Mouse (Mus musculus) mouse trophoblast stem cell (cell line): ENCODE results near the gene Glod4.

ENCODE experiments used
- in situ Hi-C, 2 experiments: fragments of 300-500 bp; cut with MseI, MboI; formaldehyde crosslinking; loops; 2 replicates in 1 of 2; 3 replicates in 1 of 2; pipeline ENCODE4 v1.15.1; 2025

Glod4 gene

DNA sequence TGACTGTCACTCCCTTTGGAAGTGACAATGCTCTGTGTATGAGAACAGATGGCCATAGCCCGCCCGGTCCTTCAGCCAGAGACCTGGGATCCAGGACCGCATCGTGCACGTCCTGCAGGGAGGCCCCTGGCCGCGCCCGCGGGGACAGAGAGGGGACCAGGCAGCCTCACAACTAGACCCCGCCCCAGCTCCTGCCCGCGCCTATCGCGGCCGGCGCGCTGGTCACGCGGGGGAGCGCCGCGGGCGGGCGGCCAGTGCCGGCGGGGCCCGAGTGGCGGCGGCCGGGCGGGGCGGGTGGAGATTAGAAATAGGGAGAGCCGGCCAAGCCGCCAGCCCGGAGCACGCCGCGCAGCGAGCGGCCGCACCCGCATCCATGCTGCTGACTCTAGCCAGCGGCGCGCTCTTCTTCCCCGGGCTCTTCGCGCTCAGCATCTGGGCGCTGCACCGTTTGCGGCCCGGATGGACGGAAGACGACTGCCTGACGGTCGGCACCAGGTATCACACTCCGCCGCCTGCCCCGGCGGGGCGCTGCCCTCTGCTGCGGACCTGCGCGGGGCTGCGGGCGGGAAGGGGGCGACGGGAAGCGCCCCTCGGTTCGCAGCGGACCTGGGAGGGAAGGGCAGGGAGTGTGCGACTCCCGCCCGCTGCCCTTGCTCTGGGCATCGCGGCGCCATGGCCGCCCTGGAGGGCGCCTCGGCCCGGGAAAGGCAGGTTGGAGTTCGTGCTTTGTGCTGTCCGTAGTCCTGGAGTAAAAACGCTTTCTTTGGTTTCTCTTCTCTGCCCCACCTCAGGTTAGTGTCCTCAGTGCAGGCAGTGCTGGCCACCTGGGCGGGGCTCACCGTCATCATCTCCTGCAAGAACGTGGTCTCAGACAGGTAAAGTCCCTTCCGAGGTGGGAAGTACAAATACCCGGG lies 41.5 kb downstream of the Glod4 start:
- in situ Hi-C loops = no loop called here

DNA sequence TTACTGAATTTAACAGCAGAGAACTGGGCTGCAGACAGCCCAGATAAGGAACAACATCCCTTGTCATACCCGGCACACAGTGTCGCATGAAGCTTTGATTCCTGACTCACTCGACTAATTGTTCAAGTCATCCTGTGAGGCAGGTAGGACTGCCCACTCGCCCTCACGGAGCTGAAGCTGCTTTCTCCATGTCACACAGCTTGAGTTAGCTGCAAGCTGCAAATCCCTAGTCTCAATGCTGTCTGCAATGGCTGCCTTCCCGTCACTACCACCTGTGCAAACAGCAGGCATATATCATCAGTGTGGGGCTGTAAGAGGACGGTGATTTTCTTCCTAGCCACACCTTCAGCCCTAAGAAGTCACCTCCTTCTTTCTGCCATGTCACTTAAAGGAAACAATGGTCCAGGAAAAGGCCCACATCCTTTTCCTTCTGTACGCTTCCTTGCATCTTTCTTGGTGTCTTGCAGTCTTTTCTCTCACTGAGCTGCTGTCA lies 46.5 kb downstream of the Glod4 start:
- in situ Hi-C loops = no loop called here

DNA sequence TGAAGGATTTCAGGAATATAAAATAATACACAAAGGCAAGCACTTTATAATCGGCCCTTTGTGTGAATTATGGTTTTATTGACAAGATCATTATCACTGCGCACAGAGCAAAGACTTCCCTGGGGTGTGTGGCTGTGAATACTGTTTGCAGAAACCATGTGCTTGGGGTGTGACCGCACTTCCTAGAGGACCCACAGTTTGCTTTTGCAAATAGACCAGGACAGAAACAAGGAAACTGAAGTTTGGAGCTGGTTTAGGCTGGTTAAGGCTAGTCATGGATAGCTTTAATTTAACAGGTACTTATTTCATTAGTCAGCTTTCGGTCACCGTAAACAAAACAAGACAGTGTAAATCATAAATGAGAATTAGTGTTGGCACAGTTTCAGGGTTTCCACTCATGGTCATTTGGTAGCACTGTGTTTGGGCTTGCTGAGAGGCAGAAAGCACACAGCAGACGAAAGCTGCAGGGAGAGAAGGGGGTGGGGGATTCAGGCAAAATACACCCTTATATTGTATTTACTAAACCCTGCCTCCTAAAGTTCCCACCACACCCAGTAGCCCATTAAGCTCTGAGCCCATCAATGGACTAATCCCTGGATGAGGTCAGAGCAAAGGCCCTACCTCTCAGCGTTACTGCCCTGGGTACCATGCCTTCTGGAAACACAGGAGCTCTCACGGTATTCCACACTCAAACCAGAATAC lies 47.1 kb downstream of the Glod4 start:
- in situ Hi-C loops = no loop called here

DNA sequence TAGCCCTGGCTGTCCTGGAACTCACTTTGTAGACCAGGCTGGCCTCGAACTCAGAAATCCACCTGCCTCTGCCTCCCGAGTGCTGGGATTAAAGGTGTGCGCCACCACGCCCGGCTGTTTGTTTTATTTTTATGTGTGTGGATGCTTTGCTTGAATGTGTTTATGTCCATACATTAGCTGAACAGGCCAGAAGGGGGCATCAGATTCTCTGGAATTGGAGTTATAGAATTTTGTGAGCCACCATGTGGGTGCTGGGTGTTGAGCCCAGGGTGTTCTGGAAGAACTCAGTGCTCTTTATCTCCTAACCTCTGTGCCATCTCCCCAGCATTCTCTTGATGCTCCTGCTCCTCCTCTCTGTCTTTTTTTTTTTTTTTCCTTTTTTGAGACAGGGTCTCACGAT lies 56.6 kb downstream of the Glod4 start:
- in situ Hi-C loops = no loop called here

DNA sequence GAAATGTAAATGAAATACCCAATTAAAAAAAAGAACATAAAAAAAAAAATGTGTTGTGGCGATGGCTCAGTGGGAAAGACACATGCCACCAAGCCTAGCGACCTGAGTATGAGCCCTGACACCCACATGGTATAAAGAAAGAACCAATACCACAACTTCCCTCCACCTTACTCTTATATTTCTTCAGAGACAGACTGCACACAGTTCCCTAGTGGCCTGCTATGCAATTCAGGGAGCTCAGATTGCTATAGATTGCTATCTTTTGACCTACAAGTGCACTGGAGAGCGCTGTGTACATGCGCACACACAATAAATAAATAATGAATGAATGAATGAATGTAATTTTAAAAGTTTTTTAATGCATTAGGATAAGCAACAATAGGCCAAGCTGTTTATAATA lies 59.8 kb downstream of the Glod4 start:
- in situ Hi-C loops = no loop called here

DNA sequence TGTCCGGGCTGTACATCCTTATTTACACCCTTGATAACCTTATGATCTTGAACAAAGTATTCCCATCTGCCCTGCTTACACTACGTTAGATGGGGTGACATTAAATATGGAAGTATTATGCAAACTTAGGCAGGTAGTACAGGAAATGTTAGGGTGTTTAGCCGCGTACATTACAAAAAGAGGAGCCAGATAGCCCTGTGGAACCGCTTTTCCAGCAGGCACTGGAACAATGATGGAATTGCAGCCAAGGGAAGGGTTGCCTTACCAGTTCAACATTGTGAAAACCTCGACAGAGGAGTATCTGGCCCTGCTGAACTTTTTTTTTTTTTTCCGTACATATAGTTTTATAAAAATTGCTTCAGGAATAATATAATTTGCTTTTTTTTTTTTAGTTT lies 63.4 kb downstream of the Glod4 start:
- in situ Hi-C loops = no loop called here

DNA sequence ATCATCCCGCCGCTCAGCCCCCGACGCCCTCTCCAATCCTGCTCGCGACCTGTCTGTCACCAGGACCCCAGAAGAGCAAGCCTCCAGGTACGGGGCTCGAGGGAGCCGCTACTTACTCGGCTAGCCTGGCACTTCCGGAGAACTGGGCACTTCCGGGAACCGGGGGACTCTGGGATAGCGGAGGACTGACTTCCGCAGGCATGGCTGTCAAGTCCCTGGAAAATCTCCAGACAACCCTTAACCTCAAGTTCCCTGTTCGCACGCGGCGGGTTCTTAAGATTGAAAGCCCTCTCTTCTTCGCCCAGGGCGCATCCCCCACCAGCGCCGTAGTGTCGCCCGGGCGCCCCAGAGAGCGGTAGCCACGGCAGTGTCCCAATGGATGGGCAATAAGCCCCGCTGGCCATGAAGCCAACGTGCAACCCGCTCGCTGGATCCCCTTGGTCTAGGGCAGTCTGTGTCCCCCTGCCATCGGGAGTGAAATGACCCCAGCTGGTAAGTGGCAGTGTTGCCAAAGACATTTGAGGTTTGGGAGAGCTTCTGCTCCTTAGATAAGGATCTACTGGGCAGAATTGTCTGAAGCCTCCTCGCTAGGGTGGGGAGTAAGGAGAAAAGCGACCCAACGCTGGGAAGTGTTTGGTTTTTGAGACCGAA lies 63.9 kb downstream of the Glod4 start, which contains the start of the genes Vps53 and Fam57a:
Vps53 (minus strand) TSS at position 153 of the 651 bp plus-strand sequence.
Fam57a (plus strand) TSS at position 177 of the 651 bp plus-strand sequence.
- in situ Hi-C loops = no loop called here

DNA sequence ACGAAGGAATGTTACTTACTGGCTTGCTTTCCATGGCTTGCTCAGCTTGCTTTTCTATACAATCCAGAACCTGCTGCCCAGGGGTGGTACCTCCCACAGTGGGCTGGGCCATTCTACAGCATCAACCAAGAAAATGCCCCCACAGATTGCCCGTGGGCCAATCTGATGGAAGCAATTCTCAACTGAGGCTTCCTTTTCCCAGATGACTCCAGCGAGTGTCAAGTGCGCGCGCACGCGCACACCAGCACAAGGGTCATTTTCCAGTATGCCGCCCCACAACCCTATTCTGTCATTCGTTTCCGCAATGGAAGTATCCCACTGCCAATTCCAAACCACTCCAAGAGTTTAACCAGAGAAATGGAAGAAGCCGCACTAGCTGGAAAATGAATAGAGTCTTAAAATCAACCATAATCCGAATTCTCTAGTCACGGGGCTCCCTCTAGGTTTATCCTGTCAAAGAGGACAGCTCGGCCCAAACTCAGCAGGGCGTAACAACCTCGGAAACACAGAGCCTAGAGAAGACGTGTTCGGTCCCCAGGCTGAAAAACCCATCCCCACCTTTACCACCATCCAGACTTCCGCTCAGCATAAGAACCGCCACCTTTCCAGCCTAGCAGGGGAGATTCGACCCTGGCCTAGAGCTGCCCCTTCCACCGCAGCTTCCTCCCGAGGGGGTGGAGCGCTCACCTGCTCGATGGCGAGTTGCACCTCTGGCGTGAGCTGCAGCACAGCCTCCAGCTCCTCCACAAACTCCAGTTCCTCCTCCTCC lies 64.6 kb downstream of the Glod4 start:
- in situ Hi-C loops = no loop called here

DNA sequence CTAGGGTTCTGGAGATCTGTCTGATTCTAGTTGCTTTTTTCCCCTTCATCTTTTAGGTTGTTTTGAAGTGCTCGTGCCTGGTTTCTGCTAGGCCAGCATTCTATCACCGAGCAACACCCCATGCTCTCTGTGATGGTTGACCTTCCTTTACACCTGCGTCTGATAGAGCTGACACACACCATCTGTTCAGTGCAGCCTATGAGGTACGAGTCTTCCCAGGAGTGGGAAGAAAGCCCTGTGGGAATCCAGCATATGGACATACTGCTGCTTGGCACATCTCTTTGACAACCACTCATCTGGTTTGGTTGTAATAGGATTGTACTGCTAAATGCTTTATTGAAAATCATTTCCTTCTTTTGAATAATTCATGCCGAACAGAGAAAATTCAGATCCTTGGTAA lies 73.3 kb downstream of the Glod4 start:
- in situ Hi-C loops = loop anchor here in 1 of 2 experiments (5.0 kb wide), 1 partner anchor 83 kb away; no protein-coding TSS in a partner anchor

DNA sequence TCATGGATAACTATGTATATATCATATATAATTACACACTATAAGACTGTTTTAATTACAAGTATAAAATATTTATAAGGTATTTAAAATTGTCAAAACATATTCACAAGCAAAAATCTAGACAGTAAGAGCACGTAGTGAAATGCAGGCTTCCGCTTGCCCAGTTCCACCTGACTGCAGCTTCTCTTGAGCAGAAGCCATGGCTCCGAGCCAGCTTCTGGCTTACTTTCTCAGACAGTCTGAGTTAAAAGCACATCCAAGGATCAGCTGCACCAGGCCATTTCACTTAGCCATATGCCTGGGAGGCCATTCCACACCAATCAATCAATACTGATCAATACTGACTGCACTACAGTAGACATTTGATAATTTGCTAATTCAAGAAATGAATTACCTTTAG lies 74.5 kb downstream of the Glod4 start:
- in situ Hi-C loops = no loop called here

DNA sequence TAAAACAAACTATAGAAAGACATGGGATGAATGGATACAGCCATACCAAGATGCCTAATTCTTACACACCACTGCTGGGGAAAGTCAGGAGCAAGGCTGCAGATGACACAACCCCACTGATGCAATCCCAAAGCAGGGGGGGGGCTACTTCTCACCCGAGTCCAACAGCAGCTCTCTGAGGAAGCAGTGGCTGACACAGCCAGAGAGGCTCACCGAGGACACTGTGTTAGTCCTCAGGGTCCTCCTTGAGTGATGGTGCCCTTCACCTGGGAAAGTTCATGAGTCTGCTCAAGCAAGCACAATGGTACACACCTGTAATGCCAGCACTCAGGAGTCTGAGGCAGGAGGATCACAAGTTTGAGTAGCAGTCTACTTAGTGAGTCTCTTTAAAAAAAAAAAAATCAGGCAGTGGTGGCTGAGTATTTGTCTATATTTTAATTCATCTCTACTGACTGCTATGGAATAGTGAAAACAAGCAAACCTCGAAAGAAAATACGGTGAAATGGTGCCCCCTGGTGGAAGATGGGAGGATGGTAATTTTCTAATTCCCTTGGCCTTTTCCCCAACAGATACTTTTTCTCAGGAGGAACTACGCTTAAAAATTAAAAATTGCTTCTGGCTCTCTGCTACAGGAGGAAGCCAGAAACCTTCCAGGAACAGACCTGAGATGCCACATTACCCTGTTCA lies 76.3 kb downstream of the Glod4 start:
- in situ Hi-C loops = no loop called here

DNA sequence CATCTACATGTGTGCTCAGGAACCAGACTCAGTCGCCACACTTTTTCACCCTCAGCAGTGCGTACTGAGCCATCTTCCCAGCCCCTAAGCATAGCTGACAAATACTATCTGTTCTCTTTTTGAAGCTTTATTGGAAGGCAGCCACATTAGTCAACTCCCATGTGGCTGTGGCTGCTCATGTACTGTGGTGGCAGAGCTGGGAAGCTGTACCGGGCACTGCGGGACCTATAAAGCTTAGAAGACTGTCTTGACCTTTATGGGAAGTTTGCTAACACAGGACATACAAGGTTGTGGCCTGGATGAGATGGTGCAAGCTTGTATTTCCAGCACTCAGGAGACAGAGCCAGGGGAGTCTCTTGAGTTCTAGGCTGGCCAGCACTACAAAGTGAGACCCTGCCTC lies 76.9 kb downstream of the Glod4 start:
- in situ Hi-C loops = no loop called here

DNA sequence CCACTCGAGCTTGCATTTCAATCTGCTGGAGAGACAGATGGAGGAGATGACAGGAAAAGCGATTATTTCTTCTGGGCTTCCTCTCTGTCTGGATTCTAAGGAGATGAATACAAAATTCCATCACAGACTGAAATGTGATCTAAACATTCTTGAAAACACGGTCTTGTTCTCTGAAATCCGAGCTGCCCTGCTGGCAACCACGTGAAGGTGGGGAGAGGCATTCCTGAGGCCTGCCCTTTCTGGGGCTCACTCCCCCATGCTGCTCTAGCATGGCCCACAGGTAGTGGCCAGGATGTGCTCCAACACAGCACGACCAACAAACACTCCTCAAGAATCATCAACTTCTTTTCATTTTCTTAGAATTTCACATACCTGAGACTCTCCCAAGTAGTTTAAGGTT lies 83.3 kb downstream of the Glod4 start:
- in situ Hi-C loops = no loop called here

DNA sequence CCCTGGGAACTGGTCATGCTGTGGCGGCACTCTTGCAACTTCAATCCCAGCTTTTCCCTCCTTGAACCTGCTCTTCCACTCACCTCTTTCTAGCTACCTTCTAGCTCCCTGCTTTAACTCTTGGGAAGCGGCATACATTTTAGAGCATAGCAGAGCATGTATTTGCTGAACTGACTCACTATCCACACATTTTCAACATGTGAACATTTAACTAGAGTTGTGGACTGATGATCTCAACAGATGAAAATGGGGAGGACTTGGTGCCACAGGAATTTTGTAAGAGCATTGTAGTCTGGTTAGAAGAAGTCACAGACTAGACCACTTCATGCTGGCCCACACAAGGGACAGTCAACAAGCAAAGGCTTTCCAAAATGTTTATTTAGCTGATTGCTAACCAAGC lies 85.2 kb downstream of the Glod4 start:
- in situ Hi-C loops = no loop called here

DNA sequence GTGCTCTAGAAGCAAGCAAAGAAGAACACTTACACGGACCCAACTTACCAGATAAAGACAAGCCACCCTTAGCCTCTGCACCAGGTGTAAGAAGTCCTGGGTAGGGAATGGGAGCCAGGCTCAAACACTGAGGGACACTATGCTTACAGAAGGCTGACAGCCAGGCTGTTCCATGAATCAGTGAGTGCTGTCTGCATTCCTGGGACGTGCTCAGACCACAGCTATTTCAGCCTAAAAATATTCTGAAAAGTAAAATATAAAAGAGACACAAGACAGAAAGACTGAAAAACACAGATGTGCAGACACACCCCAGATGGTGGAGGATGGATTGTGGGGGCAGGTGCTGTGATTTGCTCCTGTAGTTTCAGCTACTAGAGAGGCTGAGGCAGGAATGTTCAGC lies 88.7 kb downstream of the Glod4 start:
- in situ Hi-C loops = loop anchor here in 1 of 2 experiments (5.0 kb wide), 1 partner anchor 68 kb away; no protein-coding TSS in a partner anchor

DNA sequence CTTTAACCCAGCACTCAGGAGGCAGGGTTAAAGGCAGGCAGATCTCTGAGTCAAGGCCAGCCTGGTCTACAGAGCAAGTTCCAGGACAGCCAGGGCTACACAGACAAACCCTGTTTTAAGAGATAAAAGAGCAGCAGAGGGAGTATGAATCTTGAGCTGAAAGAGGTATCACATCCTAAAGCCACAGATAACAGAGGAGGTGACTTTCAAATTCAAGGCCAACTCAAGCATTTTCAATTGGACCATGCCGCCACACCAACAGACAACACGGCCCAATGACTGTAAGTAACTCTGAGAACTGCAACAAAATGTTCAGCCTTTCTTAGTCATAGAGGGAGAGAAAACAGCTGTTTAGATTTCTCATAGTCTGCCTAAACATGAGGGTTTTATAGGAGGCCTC lies 89.3 kb downstream of the Glod4 start:
- in situ Hi-C loops = loop anchor here in 1 of 2 experiments (5.0 kb wide), 1 partner anchor 67 kb away; no protein-coding TSS in a partner anchor

DNA sequence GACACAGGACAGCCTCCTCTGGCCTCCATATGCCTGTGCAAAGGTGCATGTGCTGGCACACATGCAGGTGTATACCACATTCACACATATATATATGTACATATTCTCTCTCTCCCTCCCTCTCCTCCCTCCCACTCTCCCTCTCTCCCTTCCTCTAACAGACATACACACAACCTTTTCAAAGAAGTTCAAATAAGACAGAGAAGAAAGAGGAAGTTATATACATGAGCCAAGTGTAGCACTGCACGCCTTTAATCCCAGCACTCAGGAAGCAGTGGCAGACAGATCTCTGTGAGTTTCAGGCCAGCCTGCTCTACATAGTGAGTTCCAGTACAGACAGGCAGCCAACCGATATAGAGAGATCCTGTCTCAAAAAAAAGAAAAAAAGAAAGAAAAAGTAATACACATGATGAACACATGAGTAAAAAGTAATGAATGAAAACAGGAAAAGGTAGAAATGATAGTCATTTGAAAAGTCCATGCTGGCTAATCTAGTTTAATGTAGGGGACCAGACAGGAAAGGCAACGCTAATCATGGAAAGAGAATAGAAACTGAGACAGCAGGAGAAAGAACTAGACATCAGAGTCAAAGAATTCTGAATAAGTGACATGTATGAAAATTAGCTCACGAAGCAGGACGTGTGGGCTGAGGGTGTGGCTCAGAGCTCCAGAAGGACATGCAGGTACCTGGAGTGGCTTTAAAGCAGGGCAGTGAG lies 90.1 kb downstream of the Glod4 start:
- in situ Hi-C loops = loop anchor here in 1 of 2 experiments (5.0 kb wide), 1 partner anchor 66 kb away; no protein-coding TSS in a partner anchor

DNA sequence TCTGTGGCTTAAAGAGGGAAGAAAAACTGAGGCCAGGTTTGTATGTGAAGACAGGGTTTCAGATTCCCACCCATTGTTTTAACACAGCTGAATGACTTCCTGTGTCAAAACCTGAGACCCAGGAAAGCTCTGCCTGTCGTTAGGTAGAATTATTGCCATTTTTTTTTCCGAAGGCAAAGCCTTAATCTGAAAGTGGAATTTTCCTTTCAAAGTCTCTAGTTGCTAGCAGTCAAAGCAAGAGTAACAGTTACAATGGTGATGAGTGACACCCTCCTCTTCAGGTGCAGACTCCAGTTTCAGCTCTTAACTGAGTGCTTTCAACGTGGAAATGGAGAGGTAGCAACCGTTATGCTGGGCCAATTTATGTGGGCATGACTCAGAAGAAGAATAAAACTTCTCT lies 92.5 kb downstream of the Glod4 start:
- in situ Hi-C loops = loop anchor here in 1 of 2 experiments (5.0 kb wide), 1 partner anchor 64 kb away; no protein-coding TSS in a partner anchor
